Mouse (Mus musculus) right cerebral cortex, postnatal 36 days (tissue): ENCODE measurements at regions not wholly inside any gene's neighbourhood (a gene's known extent, or its start where the extent isn't known, plus 50 kb on each side); places are given as distances from the start of the nearest gene placed in this dataset.

ENCODE experiments used
- DNase-seq, 2 experiments: peaks; one replicate each; pipeline ENCODE4 v3.0.0; 2022; ENCODE audit warnings: low spot score in 2 of 2, mixed read lengths in 1 of 2

- no peak for DNase-seq
Observed at GRCm38 (mm10) chr8:114052426-114052825, 80.9 kb upstream of the Nudt7 start.

DNA sequence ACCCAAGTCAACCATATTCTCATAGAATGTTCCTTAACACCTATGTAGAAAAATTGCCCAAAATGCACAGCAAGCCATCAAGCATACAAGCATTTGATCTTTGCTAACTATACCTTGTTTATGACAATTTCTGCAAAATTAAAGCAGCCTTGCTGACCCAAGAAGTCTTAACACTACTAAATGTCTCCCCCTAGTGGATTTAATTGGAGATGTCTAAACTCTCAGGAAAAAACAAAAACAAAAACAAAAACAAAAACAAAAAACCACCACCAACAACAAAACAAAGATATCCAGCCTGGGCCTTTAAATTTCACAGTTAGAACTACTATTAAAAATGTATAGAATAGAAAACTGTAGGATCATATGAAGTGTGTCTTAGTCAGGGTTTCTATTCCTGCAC is 69.8 kb upstream of the Nudt7 start:
- DNase-seq, result no peak

- DNase-seq, result no peak
Observed at GRCm38 (mm10) chr8:114072330-114072729, 61.0 kb upstream of the Nudt7 start.

GRCm38 (mm10) chr8:114074122-114074521 is 59.2 kb upstream of the Nudt7 start:
- no peak for DNase-seq

DNA sequence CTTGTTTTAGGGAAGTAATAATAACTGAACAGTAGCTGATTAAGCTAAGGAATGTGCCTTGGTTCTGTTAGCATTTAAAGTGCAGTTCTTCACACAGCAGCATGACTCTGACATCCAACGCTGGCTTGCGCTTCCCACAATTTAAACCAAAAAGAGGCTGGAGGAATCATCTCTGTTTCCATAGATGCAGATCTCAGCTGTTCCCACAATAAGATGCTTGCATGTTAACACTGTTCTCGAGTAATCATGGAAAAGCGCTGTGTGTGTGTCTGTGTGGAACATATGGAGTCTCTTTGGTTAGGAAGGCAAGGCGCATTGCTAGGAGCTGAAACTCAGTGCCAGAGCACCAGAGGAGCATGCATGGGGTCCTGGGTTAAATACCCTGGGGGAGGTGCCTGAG is 56.7 kb upstream of the Nudt7 start:
- peak; percentile 7 to 28 for DNase-seq

GRCm38 (mm10) chr8:114081049-114081756 is 52.2 kb upstream of the Nudt7 start:
- no peak for DNase-seq

- DNase-seq, result no peak
Observed at GRCm38 (mm10) chr8:114081757-114082059, 51.6 kb upstream of the Nudt7 start.
